Mouse (Mus musculus) brain, embryonic 14.5 days (tissue): Measurements from ENCODE around the gene Iqck.

Experiments
- CTCF ChIP-seq: fragments of 200-500 bp; IDR thresholded peaks from 2 replicates; pipeline ENCODE4 v1.5.1; 2012; ENCODE audit warnings: inconsistent platforms, mild to moderate bottlenecking, moderate library complexity, borderline replicate concordance; ENCODE audit not compliant: insufficient read depth, insufficient read length; ENCODE audit errors: extremely low read depth
- POLR2A ChIP-seq: fragments of 200-500 bp; IDR thresholded peaks from 2 replicates; pipeline ENCODE4 v1.6.1; 2012; ENCODE audit warnings: mild to moderate bottlenecking, inconsistent platforms, borderline replicate concordance; ENCODE audit not compliant: poor library complexity, insufficient read depth, insufficient read length, severe bottlenecking; ENCODE audit errors: extremely low read depth

GRCm38 (mm10) chr7:118889046-118889680 is 33.6 kb downstream of the Iqck start:
- TF ChIP-seq POLR2A (no peak), CTCF (no peak)
